Mouse (Mus musculus): ENCODE measurements around the gene Cab39l. TPM values are rescaled to one million over a fixed set of nuclear protein-coding genes. Genes with fewer than 3 reads are reported as not detected.

Cab39l gene
- total and polyA plus RNA-seq, 2 experiments from 2014 or later: 7.1 to 12.9 TPM

GRCm38 (mm10) chr14:59440039-59440438, 733 bp upstream of the Cab39l start:
- no peaks in the 10 kb centered on the region for H3K27me3 ChIP-seq (ENCODE audit: control insufficient read depth, insufficient read depth, low read length)
- H3K4me1 ChIP-seq (ENCODE audit: control insufficient read depth, insufficient read depth): peaks cover 4% of the 10 kb centered on the region; the same call in 1 of the 2 replicates
- TF ChIP-seq CTCF (IDR thresholded peaks at IDR 0.05; ENCODE audit: low read depth): no peak
- no peak for TF ChIP-seq EP300 (IDR thresholded peaks at IDR 0.05; ENCODE audit: low read depth)
- H3K9ac ChIP-seq (replicated peaks; ENCODE audit: low read depth, low read length): peak overlapping the region; percentile 84
- WGBS: 9% methylated on average over 7 of the region's 7 CpGs
- peak overlapping the region; percentile 98 for H3K4me2 ChIP-seq (ENCODE audit: low read depth, low read length)
- no peak overlapping the region for H3K27ac ChIP-seq (ENCODE audit: low read depth)
- DNase-seq (ENCODE audit: low spot score) (no peak), ATAC-seq (ENCODE audit: insufficient read depth, low read depth) (no peak)
- peaks cover 4% of the 10 kb centered on the region; the same call in 1 of the 2 replicates for H3K36me3 ChIP-seq (replicated peaks; ENCODE audit: control insufficient read depth, insufficient read depth, low read length)
- no peaks in the 10 kb centered on the region for H3K9me3 ChIP-seq (replicated peaks; ENCODE audit: control insufficient read depth, low read length)
- peak overlapping the region; percentile 85 for H3K4me3 ChIP-seq (ENCODE audit: low read depth, low read length)

GRCm38 (mm10) chr14:59441472-59441805, 667 bp downstream of the Cab39l start:
- H3K36me3 ChIP-seq (replicated peaks; ENCODE audit: control insufficient read depth, insufficient read depth, low read length): peaks cover 4% of the 10 kb centered on the region; the same call in 1 of the 2 replicates
- H3K27me3 ChIP-seq (ENCODE audit: control insufficient read depth, insufficient read depth, low read length): no peaks in the 10 kb centered on the region
- ATAC-seq (ENCODE audit: insufficient read depth, low read depth) (no peak), DNase-seq (ENCODE audit: low spot score) (no peak)
- peak overlapping the region; percentile 85 for H3K4me3 ChIP-seq (ENCODE audit: low read depth, low read length)
- no peak for TF ChIP-seq EP300 (IDR thresholded peaks at IDR 0.05; ENCODE audit: low read depth)
- no peak for TF ChIP-seq CTCF (IDR thresholded peaks at IDR 0.05; ENCODE audit: low read depth)
- H3K4me2 ChIP-seq (ENCODE audit: low read depth, low read length): peak overlapping the region; percentile 98
- H3K9ac ChIP-seq (replicated peaks; ENCODE audit: low read depth, low read length): peak overlapping the region; percentile 84
- H3K4me1 ChIP-seq (ENCODE audit: control insufficient read depth, insufficient read depth): peaks cover 4% of the 10 kb centered on the region; the same call in 1 of the 2 replicates
- 6% methylated on average over 6 of the region's 6 CpGs for WGBS
- no peaks in the 10 kb centered on the region for H3K9me3 ChIP-seq (replicated peaks; ENCODE audit: control insufficient read depth, low read length)
- peak overlapping the region; percentile 85 for H3K27ac ChIP-seq (ENCODE audit: low read depth)

GRCm38 (mm10) chr14:59445421-59445820, 4.6 kb downstream of the Cab39l start:
- no peak for DNase-seq (ENCODE audit: low spot score)
- Histone ChIP-seq H3K27ac (ENCODE audit: low read depth) (no peak overlapping the region), H3K4me2 (ENCODE audit: low read depth, low read length) (no peak overlapping the region), H3K4me1 (ENCODE audit: control insufficient read depth, insufficient read depth) (peaks cover 9% of the 10 kb centered on the region; the same call in 1 of the 2 replicates), H3K36me3 (replicated peaks; ENCODE audit: control insufficient read depth, insufficient read depth, low read length) (no peaks in the 10 kb centered on the region), H3K4me3 (ENCODE audit: low read depth, low read length) (no peak overlapping the region), H3K27me3 (ENCODE audit: control insufficient read depth, insufficient read depth, low read length) (no peaks in the 10 kb centered on the region), H3K9ac (replicated peaks; ENCODE audit: low read depth, low read length) (no peak overlapping the region), H3K9me3 (replicated peaks; ENCODE audit: control insufficient read depth, low read length) (no peaks in the 10 kb centered on the region; the same call in 1 of the 2 replicates)
- ATAC-seq (ENCODE audit: insufficient read depth, low read depth): no peak
- 68% methylated on average over 1 of the region's 1 CpGs for WGBS
- no peak for TF ChIP-seq EP300 (IDR thresholded peaks at IDR 0.05; ENCODE audit: low read depth)
- no peak for TF ChIP-seq CTCF (IDR thresholded peaks at IDR 0.05; ENCODE audit: low read depth)

- no peak for TF ChIP-seq CTCF (IDR thresholded peaks at IDR 0.05; ENCODE audit: low read depth)
- no peak for TF ChIP-seq EP300 (IDR thresholded peaks at IDR 0.05; ENCODE audit: low read depth)
- Histone ChIP-seq H3K9ac (replicated peaks; ENCODE audit: low read depth, low read length) (no peak overlapping the region), H3K27ac (ENCODE audit: low read depth) (no peak overlapping the region), H3K4me1 (ENCODE audit: control insufficient read depth, insufficient read depth) (peaks cover 9% of the 10 kb centered on the region; the same call in 1 of the 2 replicates), H3K4me2 (ENCODE audit: low read depth, low read length) (no peak overlapping the region), H3K36me3 (replicated peaks; ENCODE audit: control insufficient read depth, insufficient read depth, low read length) (no peaks in the 10 kb centered on the region), H3K9me3 (replicated peaks; ENCODE audit: control insufficient read depth, low read length) (no peaks in the 10 kb centered on the region; the same call in 1 of the 2 replicates), H3K4me3 (ENCODE audit: low read depth, low read length) (no peak overlapping the region), H3K27me3 (ENCODE audit: control insufficient read depth, insufficient read depth, low read length) (no peaks in the 10 kb centered on the region)
- DNase-seq (ENCODE audit: low spot score): no peak
- ATAC-seq (ENCODE audit: insufficient read depth, low read depth): peak; percentile 41; the same call in 1 of the 2 replicates
Measured at GRCm38 (mm10) chr14:59447981-59448380, 7.2 kb downstream of the Cab39l start.

- Histone ChIP-seq H3K27ac (ENCODE audit: low read depth) (no peak overlapping the region), H3K9me3 (replicated peaks; ENCODE audit: control insufficient read depth, low read length) (no peaks in the 10 kb centered on the region)
Measured at GRCm38 (mm10) chr14:59466503-59466902, 25.7 kb downstream of the Cab39l start.

GRCm38 (mm10) chr14:59467798-59468197, 27.0 kb downstream of the Cab39l start:
- Histone ChIP-seq H3K27me3 (ENCODE audit: control insufficient read depth, insufficient read depth, low read length) (no peaks in the 10 kb centered on the region), H3K4me1 (ENCODE audit: control insufficient read depth, insufficient read depth) (no peaks in the 10 kb centered on the region), H3K36me3 (replicated peaks; ENCODE audit: control insufficient read depth, insufficient read depth, low read length) (no peaks in the 10 kb centered on the region), H3K4me2 (ENCODE audit: low read depth, low read length) (no peak overlapping the region), H3K4me3 (ENCODE audit: low read depth, low read length) (no peak overlapping the region), H3K9me3 (replicated peaks; ENCODE audit: control insufficient read depth, low read length) (no peaks in the 10 kb centered on the region), H3K9ac (replicated peaks; ENCODE audit: low read depth, low read length) (no peak overlapping the region), H3K27ac (ENCODE audit: low read depth) (no peak overlapping the region)
- DNase-seq (ENCODE audit: low spot score) (peak; percentile 14), ATAC-seq (ENCODE audit: insufficient read depth, low read depth) (no peak)
- TF ChIP-seq CTCF (IDR thresholded peaks at IDR 0.05; ENCODE audit: low read depth) (peak; percentile 49), EP300 (IDR thresholded peaks at IDR 0.05; ENCODE audit: low read depth) (no peak)
- WGBS: 51% methylated on average over 1 of the region's 1 CpGs

More at GRCm38 (mm10) chr14:59466503-59466902, 25.7 kb downstream of the Cab39l start:
- Histone ChIP-seq H3K36me3 (replicated peaks; ENCODE audit: control insufficient read depth, insufficient read depth, low read length) (0 out of 2 replicates have a peak, but pooled peaks cover 2% of the 10 kb centered on the region), H3K27me3 (ENCODE audit: control insufficient read depth, insufficient read depth, low read length) (no peaks in the 10 kb centered on the region), H3K4me1 (ENCODE audit: control insufficient read depth, insufficient read depth) (no peaks in the 10 kb centered on the region), H3K4me3 (ENCODE audit: low read depth, low read length) (no peak overlapping the region), H3K9ac (replicated peaks; ENCODE audit: low read depth, low read length) (no peak overlapping the region), H3K4me2 (ENCODE audit: low read depth, low read length) (no peak overlapping the region)
- 95% methylated on average over 2 of the region's 2 CpGs for WGBS
- DNase-seq (ENCODE audit: low spot score): no peak
- TF ChIP-seq EP300 (IDR thresholded peaks at IDR 0.05; ENCODE audit: low read depth) (no peak), CTCF (IDR thresholded peaks at IDR 0.05; ENCODE audit: low read depth) (no peak)
- no peak for ATAC-seq (ENCODE audit: insufficient read depth, low read depth)

Data from heart, postnatal 0 days (tissue).